Mouse (Mus musculus) cerebellum, adult 2 months (tissue): ENCODE results near the gene Amt.

ENCODE experiments used
- CTCF ChIP-seq: fragments of 200-500 bp; IDR thresholded peaks from 2 replicates; pipeline ENCODE4 v1.5.1; 2011; ENCODE audit warnings: low read depth, mild to moderate bottlenecking, control low read depth, low read length, moderate library complexity, borderline replicate concordance; ENCODE audit not compliant: insufficient read depth
- POLR2A ChIP-seq: fragments of 200-500 bp; IDR thresholded peaks from 2 replicates; pipeline ENCODE4 v1.6.1; 2011; ENCODE audit warnings: low read length, control low read depth, borderline replicate concordance; ENCODE audit not compliant: insufficient read depth

DNA sequence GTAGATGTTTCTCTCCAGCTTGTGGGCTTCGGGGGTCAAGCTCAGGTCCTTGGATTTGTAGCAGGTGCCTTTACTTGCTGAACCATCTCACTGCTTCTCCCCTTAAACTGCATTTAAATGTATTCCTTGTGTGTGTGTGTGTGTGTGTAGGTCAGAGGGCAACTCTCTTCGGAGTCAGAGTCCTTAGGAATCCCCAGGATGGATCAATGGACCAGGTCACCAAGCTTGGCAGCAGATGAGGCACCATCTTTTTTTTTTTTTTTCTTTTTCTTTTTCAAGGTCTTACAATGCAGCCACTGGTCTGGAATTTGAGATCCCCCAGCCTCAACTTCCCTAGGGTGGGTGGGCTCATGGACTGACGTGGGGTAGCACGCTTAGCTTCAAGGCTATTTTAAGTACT lies 47.8 kb downstream of the Amt start:
- no peak for TF ChIP-seq CTCF
- TF ChIP-seq POLR2A = no peak
